Mouse (Mus musculus): ENCODE data around the gene 3100002H09Rik.

The 3100002H09Rik gene

DNA sequence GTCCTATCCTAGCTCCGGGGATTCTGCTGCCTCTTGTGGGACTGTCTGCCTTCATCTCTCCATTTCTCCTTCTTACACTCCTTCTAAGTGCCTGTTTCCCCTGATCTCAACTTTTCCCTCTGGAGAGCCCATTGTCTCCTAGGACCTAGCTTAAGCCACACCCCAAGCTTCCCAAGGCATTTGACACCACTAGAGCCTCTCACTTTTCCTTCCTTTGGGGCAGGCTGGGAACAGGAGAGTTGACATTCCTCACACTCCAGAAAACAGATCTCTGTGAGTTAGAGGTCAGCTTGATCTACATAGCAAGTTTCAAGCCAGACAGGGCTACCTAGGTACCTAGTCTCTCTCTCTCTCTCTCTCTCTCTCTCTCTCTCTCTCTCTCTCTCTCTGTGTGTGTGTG lies 3.6 kb upstream of the 3100002H09Rik start:
- DNase-seq = peak; percentile 43

DNA sequence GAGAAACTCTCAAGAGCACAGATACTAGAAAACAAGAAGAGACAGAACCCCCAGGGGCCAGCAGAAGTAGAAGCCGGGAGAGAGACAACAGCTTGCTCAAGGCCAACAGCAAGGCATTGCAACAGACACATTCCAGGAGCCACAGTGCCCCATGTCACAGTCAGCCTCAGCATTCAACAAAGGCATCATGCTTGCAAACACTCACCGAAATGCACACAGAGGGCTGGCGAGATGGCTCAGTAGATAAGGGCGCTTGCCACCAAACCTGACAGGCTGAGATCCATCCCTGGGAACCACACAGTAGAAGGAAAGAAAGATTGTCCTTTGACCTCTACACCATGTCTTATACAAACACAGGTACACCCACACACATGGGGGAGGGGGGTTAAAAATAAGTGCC lies 1.2 kb upstream of the 3100002H09Rik start:
- DNase-seq = no peak

DNA sequence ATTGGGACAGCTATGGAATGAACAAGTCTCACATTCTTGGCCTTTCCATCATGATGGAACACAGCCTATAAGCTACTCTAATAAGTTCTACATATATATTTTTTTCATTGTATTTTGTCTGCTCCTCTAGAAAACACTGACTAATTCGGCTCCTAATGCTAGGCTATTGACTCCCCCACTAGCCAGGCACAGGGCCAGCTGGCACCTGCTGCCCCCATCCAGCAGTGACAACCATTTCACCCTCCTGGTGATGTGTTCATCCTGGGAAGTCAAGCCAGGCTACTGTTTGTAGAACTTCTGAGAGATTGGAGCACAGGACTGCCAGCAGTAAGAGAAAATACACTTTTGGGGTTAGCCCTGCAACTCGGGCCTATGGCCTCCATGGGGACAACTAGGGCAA lies 537 bp downstream of the 3100002H09Rik start:
- DNase-seq = no peak

- DNase-seq = no peak
Measured at GRCm38 (mm10) chr4:124607166-124607565, 3.4 kb downstream of the 3100002H09Rik start.

DNA sequence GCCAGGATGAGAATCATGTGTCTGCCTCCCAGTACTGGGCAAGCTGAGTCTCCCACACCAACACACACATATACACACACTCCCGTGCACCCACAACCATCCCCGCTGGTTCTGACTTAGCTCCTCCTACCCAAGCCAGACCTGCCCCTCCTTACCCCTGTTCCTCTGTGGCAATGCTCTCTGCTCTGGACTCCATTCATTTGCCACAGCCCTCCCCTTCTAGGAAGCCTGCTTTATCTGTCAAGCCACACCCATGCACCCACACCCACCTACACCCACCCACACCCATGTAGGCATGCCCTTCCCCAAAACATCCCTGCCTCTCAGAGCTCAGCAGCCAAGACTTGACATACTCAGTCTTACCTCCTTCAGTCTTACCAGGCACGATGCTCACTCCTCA lies 4.4 kb downstream of the 3100002H09Rik start:
- DNase-seq = no peak

GRCm38 (mm10) chr4:124605255-124605654 lies 5.3 kb downstream of the 3100002H09Rik start:
- DNase-seq = no peak

- DNase-seq = no peak
Measured at GRCm38 (mm10) chr4:124603712-124604111, 6.9 kb downstream of the 3100002H09Rik start.

- no peak for DNase-seq
Measured at GRCm38 (mm10) chr4:124595929-124596328, 14.7 kb downstream of the 3100002H09Rik start.

DNA sequence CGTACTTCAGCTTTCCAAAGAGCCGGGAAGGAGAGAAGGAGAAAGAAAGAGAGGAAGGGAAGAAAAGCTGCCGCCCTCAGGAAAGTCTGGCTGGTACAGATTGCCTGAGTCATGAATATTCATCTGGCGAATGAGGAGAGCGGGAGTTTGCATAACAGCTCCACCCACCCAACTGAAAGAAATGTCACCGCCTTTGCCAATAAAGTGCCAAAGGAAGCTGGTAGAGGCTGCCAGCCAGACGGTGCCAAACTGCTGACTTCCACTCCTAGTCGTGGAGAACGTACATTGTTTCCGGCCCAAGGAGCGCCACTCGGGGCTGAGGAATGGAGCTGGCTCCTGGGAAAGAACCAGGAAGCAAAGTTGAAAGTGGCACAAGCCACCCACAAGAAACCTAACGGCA lies 15.7 kb downstream of the 3100002H09Rik start:
- no peak for DNase-seq

DNA sequence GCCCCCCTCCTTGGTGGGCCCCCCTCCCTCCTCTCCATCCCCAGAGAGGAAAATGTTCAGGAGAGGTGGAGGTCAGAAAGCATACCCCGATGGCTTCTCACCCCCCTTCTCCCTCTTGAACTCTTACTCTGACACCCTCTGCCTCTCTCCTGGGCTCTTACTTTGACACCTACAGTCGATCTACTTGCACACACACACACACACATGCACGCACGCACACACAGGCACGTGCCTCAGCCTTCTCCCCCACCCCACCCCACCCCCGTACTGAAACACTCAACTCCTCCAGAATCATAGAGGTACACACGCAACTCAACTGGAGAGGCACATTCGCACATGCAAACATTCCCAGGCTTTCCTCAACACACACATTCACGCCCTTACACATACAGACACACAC lies 16.9 kb downstream of the 3100002H09Rik start:
- no peak for DNase-seq

DNA sequence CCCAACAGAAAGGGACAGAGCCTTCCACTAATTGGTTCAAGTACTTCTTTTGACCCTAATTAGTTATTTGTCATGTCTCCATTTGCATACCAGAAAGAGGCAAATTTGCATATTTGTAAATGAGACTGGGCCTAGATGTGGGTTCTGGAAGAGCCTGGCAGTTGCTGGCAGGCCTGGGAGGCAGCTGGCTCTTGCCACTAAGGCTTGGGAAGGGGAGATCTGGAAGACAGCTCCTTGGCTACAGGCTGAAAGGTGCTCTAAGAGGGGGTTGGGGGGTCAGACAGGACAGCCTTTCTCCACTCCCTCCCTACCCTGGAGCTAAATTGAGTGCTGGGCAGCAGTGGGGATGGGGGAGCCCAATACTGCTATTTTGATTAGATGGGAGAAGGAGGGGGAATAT lies 17.4 kb downstream of the 3100002H09Rik start:
- no peak for DNase-seq

- DNase-seq = no peak
Measured at GRCm38 (mm10) chr4:124592241-124592640, 18.4 kb downstream of the 3100002H09Rik start.

- no peak for DNase-seq
Measured at GRCm38 (mm10) chr4:124580695-124581094, 29.9 kb downstream of the 3100002H09Rik start.

DNA sequence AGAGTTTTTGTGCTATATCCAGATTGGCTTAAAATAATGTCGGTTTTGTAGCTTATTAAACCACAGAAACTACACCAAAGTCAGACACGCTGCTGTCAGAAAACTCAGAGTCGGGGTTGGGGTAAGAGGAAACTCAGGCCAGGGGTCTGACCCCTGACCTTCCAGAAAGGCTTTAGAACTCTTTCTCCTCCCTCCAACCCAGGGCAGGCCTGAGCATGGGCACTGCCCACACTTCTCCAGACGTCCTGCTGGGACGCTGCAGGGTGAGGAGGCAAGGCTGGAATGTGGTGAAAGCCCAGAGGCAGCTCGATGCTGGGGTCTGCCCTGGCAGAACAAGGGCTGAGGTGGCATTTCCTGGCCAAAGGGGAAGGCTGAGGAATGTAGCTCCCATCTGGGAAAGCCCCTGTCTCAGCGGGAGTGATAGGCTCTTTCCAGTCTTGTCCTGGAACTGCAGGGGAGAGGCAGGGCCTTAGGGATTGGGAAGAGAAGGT lies 34.6 kb downstream of the 3100002H09Rik start:
- peak; percentile 32 for DNase-seq

DNA sequence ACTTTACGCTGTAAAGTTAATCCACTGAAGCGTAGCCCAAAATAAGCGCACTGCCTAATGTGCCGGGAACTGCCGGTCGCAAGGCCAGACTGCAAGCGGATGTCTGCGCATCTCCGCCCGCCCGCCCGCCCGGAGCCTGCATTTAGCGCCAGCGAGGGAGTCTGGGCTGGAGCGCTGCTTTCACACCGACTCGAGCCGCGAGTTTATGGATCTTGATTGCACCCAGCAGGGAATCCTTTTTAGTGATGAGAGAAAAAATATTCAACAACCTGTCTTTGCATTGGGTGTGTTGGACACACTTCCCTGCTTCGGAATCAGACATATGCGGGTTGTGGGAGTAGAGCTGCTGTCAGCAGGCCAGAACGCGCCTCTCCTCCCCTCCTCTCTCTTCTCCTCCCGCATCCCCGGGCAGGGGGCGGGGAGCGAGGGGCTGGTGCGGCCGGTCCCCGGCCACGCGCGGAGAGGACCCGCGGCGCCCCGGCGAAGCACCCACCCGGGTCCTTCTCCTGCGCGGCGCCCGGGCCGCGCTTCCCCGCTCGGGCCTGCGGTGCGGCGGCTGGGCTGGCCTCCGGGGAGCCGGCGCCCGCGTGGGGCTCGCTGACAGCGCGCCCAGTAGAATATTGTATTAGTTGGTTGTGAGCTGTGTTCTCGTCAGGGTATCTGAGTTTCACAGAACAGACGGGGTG lies 35.2 kb downstream of the 3100002H09Rik start:
- peak; percentile 63 for DNase-seq

GRCm38 (mm10) chr4:124573586-124573985 lies 37.0 kb downstream of the 3100002H09Rik start:
- DNase-seq = no peak

GRCm38 (mm10) chr4:124570977-124571376 lies 39.6 kb downstream of the 3100002H09Rik start:
- DNase-seq = no peak

- no peak for DNase-seq
Measured at GRCm38 (mm10) chr4:124569661-124570060, 40.9 kb downstream of the 3100002H09Rik start.

DNA sequence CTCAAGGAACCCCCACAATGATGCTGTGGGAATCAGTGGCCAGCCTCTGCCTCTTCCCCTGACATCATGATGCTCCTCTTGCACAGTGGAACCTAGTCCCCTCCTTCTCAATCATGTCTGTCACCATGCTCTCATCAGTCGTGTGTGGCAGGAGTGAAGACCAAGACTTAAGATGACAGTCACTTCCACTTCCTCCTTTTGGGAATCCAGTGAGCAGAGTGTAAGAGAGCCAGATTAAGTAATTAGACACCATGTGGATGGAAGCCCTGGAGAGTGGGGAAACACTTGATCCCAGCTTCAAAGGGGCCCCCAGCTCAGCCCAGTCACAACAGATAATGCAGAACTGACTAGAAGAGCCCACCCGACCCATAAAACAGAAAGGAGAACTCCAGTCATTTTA lies 47.2 kb downstream of the 3100002H09Rik start:
- DNase-seq = no peak

DNA sequence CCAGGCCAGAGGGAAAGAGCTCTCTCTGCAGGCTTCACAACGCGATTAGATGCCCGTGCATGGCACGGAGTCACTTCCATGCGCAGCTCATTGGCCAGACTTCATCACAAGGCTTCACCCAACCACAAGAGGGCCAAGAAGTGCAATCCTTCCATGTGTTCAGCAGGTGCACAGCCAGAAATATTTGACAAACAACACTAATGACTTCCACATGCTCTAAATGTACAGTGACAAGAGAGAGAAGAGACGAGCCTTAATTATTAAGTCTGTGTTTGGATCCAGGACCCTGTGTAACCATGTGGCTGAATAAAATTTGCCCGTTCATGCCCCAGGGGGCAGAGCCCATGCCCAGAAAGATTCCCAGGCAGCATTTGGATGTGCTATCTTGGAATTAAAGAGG lies 47.9 kb downstream of the 3100002H09Rik start:
- DNase-seq = peak; percentile 37
